Mouse (Mus musculus): ENCODE data around the gene Oscp1. TPM values are rescaled to one million over a fixed set of nuclear protein-coding genes. Genes with fewer than 3 reads are reported as not detected.

Oscp1 gene
- polyA plus RNA-seq (2017; shearing (Covaris generic)), result 2.0 TPM

DNA sequence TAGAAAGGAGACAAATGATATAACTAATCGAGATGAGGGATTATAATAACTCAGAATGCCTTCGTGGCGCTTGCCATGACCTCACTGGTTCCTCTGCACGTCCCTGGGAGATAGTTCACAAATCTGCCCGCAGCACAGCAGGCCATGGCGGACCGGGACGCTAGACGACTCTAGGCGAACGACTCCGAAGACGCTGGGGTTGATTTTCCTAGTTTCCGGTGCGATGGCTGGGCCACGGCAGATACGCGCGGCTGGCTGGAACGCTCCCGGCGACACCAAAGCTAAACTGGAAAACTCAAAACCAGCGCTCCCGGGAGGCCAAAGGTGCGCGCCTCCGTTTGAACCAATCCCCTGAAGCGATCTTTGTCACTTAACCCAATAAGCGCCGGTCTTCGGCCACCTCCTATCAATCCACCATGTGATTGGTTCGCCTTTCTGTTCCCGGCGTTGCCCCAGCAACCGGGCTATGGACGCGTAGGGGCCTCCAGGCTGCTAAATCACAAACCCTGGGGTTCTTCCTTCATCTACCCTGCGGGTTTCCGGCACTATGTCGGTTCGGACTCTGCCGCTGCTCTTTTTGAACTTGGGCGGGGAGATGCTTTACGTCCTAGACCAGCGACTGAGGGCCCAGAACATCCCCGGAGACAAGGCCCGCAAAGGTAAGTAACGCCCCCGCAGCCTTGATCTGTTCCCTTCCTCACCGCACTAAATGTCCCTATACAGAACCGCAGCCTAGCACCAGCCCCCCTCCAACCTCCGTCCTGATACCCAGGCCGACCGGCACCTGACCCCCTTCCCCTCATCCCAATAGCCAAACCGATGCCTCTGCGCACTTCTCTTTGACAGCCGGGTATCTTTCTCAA, at the start of gene Oscp1:
TSS of gene Oscp1 (plus strand) at position 432 of the 863 bp plus-strand sequence.

DNA sequence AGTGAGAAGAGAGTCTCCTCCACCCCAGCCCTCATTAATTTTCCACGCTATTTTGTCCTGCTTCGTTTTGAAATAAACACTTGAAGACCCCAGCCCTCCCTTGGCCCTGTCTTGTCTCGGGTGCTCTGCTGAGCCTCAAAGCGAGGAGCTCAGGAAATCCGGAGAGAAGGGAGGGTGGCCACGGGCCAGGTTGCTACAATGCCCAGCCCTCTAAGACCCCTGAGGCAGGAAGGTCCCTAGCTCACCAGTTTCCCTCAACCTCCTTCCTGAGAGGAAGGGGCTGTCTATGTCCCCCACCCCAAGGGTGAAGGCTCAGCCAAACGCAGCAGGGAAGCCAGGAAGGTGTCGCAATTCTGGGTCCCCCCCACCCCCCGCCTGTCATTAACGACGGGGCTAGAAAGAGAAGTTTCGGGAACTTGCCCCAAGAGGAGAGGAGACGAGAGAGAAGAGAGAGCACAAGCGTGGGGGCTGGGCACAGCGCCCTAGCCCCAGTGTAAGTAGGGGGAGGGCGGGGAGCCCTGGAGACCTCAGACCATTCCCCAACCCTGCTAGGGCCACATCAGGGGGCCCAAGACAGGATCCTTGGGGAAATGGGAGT, 34.0 kb upstream of the Oscp1 start, which contains the start of gene Csf3r:
TSS of gene Csf3r (plus strand) at position 248 of the 598 bp plus-strand sequence.

DNA sequence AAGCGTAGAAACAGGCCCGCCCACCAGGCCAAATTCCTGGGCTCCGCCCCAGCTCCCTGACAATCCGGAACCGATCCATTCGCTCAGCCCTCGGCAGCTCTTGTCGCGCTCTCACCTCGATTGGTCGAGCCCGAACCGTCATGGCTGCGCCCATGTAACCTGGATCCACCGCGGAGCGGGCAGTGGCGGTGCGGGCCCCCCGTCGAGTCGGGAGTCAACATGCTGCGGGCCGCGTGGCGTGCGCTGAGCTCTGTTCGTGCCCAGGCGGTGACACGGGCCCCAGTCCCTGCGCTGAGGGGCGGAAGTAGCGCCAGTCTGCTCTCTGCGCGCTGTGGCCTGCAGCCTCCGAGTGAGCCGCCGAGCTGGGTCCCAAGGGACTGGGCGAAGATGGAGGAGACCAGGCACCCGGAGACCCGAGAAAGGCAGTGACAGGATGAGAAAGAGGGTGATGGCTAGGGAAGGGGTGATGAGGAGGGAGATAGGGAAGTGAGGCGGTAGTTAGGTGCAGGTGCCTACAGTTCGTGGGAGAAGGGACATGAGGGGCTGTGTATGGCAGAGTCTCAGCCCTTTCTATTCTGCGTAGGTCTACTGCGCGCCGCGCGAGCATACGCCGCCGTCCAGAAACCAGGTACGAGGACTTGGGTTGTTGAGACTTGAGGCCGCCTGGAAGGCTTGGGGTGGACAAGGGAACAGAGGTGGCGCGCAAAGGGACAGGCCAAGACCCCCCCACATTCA, 11.3 kb upstream of the Oscp1 start, which contains the start of gene Mrps15:
TSS of gene Mrps15 (plus strand) at position 75 of the 735 bp plus-strand sequence.

DNA sequence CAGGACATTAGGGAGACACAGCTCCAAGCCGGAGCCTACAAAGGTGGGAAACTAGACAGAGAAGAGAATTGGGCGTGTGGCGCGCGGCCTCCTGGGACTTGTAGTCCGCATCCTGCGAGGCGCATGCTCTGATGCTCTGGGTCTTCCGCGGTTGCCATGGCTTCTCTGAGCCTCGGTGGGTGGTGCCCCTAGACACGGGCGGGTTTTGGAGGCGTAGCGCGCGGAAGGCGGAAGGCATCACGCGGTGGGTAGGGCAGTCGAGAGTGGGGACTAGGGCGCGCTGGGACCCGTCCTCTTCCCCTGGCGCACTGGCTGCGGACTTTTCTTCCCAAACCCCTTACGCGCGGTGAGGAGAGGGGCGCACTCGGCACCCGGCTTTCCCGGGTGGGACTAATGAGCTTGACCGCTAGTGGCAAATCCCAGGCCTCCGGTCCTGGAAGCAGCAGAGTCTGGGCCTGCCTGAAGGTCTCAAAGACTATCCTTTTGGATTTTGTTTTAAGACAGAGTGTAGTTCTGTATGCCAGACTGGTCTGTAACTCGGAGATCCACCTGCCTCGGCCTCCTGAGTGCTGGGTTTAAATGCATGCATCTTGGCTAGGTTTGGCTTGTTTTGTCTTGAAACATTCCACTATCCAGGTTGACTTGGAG, 38.2 kb downstream of the Oscp1 start, which contains the start of gene Lsm10:
TSS of gene Lsm10 (plus strand) at position 160 of the 648 bp plus-strand sequence.

DNA sequence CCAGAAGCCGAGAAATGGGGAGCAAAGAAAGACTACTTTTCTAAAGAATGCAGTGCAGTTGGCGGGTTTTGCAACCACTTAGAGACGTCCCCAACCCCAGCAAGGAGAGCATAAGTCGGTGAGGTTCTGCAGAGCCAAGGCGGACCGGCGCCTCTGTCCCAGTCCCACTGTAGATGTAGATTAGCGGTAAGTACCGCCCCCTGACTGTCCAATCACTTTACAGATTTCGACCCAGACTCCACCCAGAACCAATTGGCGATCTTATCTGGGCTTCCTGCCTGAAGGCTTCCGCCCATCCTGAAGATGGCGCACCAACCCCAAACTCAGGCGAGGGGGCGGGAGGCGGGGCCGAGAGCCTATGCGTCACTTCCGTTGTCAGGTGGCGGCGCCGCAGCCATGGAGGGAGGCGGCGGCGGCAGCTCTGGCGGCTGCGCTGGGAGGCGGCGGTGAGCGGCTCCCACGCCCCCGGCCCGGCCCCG, 45.3 kb downstream of the Oscp1 start, which contains the start of gene Stk40:
TSS of gene Stk40 (plus strand) at position 368 of the 479 bp plus-strand sequence.

Other genes with a start within 250 kb of the Oscp1 start
- gene Csf3r, start 34.0 kb upstream of the Oscp1 start, polyA plus RNA-seq (2017; shearing (Covaris generic)), result not detected
- 79.9 TPM for gene Mrps15, start 11.6 kb upstream of the Oscp1 start, polyA plus RNA-seq (2017; shearing (Covaris generic))
- gene Lsm10, start 38.1 kb downstream of the Oscp1 start, polyA plus RNA-seq (2017; shearing (Covaris generic)), result 77.9 TPM
- gene Stk40, start 45.4 kb downstream of the Oscp1 start, polyA plus RNA-seq (2017; shearing (Covaris generic)), result 18.2 TPM
- 38.4 TPM for gene Eva1b, start 89.2 kb downstream of the Oscp1 start, polyA plus RNA-seq (2017; shearing (Covaris generic))
- 1.1 TPM for gene Sh3d21, start 104.9 kb downstream of the Oscp1 start, polyA plus RNA-seq (2017; shearing (Covaris generic))
- 263 TPM for gene Thrap3, start 144.2 kb downstream of the Oscp1 start, polyA plus RNA-seq (2017; shearing (Covaris generic))
- 3.7 TPM for gene Map7d1, start 197.8 kb downstream of the Oscp1 start, polyA plus RNA-seq (2017; shearing (Covaris generic))
- 112 TPM for gene Trappc3, start 203.8 kb downstream of the Oscp1 start, polyA plus RNA-seq (2017; shearing (Covaris generic))
- not detected for gene Col8a2, start 228.2 kb downstream of the Oscp1 start, polyA plus RNA-seq (2017; shearing (Covaris generic))